Mouse (Mus musculus): ENCODE results near the gene Krt25. TPM values are rescaled to one million over a fixed set of nuclear protein-coding genes. Genes with fewer than 3 reads are reported as not detected.

Krt25 gene
- polyA plus RNA-seq (2015; fragmentation: Nextera tagmentation; extraction: Ambion mirVana) = not detected in 2 replicates

DNA sequence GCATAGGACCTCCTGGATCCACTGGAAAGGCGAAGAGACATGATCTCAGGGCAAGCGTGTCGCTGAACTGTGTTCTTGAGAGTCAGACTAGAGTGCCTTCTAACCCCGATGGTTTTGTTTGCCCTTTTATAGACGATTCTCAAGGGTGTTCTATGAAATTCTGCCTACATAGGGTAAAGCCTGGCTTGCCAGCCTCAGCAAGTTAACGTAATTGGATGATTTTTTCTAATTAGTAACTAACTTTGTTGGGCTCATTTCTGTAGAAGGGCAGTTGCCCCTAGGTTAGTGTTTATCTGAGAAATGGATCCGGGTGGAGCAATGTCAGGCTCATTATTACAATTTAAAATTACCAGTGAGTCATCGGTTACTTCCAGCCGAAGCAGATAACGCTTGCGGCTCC, at the start of gene Krt25:
Gene Krt25 (minus strand): TSS at position 101 of the 400 bp plus-strand sequence.
- no peak within 1 kb of the TSS for H3K4me2 ChIP-seq
- no peak within 1 kb of the TSS for H3K27ac ChIP-seq
- 86% methylated on average over 11 of the region's 11 CpGs for WGBS
- H3K27me3 ChIP-seq = no peaks in the 10 kb centered on the region
- H3K4me1 ChIP-seq = no peaks in the 10 kb centered on the region
- no peak within 1 kb of the TSS for H3K4me3 ChIP-seq
- no peak within 1 kb of the TSS for H3K9ac ChIP-seq
- no peaks in the 10 kb centered on the region for H3K9me3 ChIP-seq
- no peak for ATAC-seq (ENCODE audit: borderline replicate concordance, extremely low read depth, low FRiP score, low TSS enrichment)
- no peaks in the 10 kb centered on the region for H3K36me3 ChIP-seq

DNA sequence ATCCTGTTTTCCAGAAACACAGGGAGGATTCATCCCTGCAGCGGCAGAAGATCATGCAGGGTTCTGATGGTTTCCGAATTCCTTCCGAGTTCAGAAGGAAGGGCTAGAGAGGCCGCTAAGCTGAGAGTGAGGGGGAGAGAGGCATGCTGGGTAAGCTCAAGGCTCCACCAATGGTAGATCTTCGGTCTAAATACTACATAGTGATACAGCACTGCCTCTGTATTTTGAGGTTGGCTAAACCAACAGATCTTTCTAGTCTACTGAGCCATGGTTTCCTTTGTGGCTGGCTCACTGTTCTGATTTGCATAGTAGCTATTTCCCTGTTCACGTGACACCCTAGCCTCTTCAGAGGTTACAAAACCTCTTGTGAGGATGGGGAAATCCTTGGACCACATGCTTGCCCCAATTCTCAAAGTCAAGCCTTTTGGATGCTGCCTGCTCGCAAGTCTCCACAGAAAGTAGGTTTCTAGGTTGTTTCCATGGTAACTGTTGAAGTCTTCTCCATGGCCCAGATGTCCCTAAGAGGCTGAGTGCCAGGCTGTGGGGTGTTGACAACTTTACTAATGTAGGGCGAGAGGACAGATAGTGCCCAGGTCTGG, 47.2 kb upstream of the Krt25 start:
- Histone ChIP-seq H3K27ac (no peak overlapping the region), H3K27me3 (no peaks in the 10 kb centered on the region), H3K4me2 (no peak overlapping the region), H3K4me3 (no peak overlapping the region), H3K36me3 (no peaks in the 10 kb centered on the region), H3K4me1 (no peaks in the 10 kb centered on the region), H3K9ac (no peak overlapping the region), H3K9me3 (no peaks in the 10 kb centered on the region)
- 79% methylated on average over 8 of the region's 8 CpGs for WGBS
- ATAC-seq (ENCODE audit: borderline replicate concordance, extremely low read depth, low FRiP score, low TSS enrichment) = no peak

DNA sequence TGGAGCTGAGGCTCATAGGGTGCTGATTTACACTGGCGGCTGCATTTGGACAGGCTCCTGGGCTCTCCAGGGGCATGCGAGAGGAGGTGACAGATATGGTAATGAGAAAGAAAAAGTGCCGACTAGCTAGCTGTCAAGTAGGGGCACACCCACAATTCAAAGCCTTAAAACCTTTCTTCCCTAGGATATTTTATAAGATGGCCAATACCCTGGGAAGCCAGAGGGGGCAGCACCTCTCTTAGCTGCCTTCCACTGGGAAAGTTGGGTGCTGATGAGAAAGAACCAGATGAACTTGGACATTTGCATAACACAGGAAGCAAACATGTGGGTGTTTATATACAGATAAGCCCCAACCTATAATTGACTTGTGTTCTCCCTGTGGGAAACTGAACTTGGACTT, 46.5 kb upstream of the Krt25 start:
- H3K36me3 ChIP-seq = no peaks in the 10 kb centered on the region
- H3K9me3 ChIP-seq = no peaks in the 10 kb centered on the region
- no peak overlapping the region for H3K4me3 ChIP-seq
- ATAC-seq (ENCODE audit: borderline replicate concordance, extremely low read depth, low FRiP score, low TSS enrichment) = no peak
- no peak overlapping the region for H3K27ac ChIP-seq
- no peak overlapping the region for H3K9ac ChIP-seq
- H3K4me1 ChIP-seq = no peaks in the 10 kb centered on the region
- WGBS = 8% methylated on average over 3 of the region's 3 CpGs
- H3K27me3 ChIP-seq = no peaks in the 10 kb centered on the region
- H3K4me2 ChIP-seq = no peak overlapping the region

DNA sequence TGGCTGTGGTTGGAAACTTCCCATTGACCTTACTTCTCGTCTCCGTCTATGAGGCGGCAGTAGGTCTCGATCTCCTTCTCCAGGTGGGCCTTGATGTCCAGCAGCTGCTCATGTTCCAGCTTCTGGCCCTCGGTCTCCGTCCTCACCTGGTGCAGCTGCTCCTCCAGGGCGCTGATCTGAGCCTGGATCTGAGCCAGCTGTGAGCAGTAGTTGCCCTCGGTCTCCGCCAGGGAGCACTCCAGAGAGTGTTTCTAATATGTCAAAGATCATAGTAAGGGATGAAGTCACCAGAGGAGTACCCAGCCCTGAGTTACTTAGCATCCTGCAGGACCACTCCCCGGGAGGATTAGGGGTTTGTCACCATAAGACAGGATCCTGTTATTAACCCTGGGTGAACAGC, 44.0 kb upstream of the Krt25 start:
- Histone ChIP-seq H3K4me3 (no peak overlapping the region), H3K9ac (no peak overlapping the region), H3K4me1 (no peaks in the 10 kb centered on the region), H3K4me2 (no peak overlapping the region), H3K27me3 (no peaks in the 10 kb centered on the region), H3K36me3 (no peaks in the 10 kb centered on the region), H3K27ac (no peak overlapping the region), H3K9me3 (no peaks in the 10 kb centered on the region)
- no peak for ATAC-seq (ENCODE audit: borderline replicate concordance, extremely low read depth, low FRiP score, low TSS enrichment)
- 24% methylated on average over 10 of the region's 10 CpGs for WGBS

DNA sequence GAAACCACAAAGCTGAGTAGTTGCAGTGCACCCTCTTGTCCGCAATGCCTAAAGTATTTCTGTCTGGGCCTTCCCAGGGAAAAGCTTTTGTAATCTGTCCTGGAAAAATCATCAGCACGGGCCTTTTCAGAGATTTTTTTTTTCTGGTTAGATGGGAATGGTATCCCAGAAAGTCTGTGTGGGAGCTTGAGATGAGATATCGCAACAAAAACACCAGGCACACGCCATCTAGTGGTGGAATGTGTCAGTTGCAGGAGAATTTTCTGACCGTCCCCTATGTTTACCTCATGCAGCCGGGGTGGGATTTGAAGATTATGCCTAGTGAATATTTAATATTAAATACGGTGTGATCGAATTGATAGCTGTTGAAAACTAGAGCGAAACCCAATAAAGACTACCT, 41.7 kb upstream of the Krt25 start:
- no peak overlapping the region for H3K9ac ChIP-seq
- no peak overlapping the region for H3K27ac ChIP-seq
- no peaks in the 10 kb centered on the region for H3K4me1 ChIP-seq
- no peak for ATAC-seq (ENCODE audit: borderline replicate concordance, extremely low read depth, low FRiP score, low TSS enrichment)
- no peaks in the 10 kb centered on the region for H3K36me3 ChIP-seq
- H3K4me3 ChIP-seq = no peak overlapping the region
- H3K4me2 ChIP-seq = no peak overlapping the region
- no peaks in the 10 kb centered on the region for H3K27me3 ChIP-seq
- 20% methylated on average over 9 of the region's 9 CpGs for WGBS
- H3K9me3 ChIP-seq = no peaks in the 10 kb centered on the region

DNA sequence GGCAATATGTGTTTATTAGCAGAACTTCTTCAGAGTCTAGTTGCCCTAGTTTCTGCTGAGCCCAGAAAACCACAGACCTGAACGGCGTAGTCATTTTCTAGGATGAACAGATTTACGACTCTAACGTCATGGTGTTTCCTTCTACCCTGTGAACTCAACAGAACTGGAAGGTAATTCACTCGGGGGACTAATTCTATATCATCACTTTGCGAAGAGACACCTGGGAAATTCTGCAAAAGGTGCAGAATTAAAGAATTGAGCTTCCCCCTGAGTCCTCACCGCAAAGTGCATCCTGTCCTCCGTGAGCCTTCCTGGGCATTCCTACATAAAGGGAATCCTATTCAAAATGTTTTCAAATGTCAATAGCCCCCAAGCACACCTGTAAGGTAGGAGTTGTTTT, 38.7 kb upstream of the Krt25 start:
- Histone ChIP-seq H3K4me3 (no peak overlapping the region), H3K36me3 (no peaks in the 10 kb centered on the region), H3K9ac (no peak overlapping the region), H3K27me3 (no peaks in the 10 kb centered on the region), H3K9me3 (no peaks in the 10 kb centered on the region), H3K27ac (no peak overlapping the region), H3K4me1 (no peaks in the 10 kb centered on the region), H3K4me2 (no peak overlapping the region)
- ATAC-seq (ENCODE audit: borderline replicate concordance, extremely low read depth, low FRiP score, low TSS enrichment) = no peak
- WGBS = 86% methylated on average over 8 of the region's 8 CpGs

DNA sequence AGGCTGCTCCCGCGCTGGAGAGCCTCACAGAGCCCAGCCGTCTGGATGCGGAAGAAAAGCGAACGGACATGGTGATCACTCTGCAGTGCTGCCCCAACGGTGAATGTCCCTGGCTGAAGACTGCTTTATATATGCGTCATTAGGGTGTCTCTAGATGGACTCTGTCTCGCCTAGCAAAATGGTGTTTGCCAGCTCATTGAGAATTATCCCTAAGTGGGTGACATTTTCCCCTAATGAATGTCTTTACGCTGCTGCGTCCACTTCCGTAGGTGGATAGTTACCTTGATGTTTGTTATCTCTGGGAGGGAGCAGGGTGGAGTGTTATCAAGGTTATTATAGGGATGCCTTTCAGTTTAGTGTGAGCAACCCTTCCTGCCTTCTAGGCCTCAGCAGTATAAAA, 28.3 kb upstream of the Krt25 start, which contains the start of gene Krt27:
Gene Krt27 (minus strand): TSS at position 101 of the 400 bp plus-strand sequence.
- Histone ChIP-seq H3K4me3 (no peak within 1 kb of the TSS), H3K27me3 (0 out of 2 replicates have a peak, but pooled peaks cover 2% of the 10 kb centered on the region), H3K36me3 (no peaks in the 10 kb centered on the region), H3K4me2 (no peak within 1 kb of the TSS), H3K27ac (no peak within 1 kb of the TSS), H3K9ac (no peak within 1 kb of the TSS), H3K4me1 (no peaks in the 10 kb centered on the region), H3K9me3 (no peaks in the 10 kb centered on the region)
- 63% methylated on average over 12 of the region's 12 CpGs for WGBS
- ATAC-seq (ENCODE audit: borderline replicate concordance, extremely low read depth, low FRiP score, low TSS enrichment) = no peak

DNA sequence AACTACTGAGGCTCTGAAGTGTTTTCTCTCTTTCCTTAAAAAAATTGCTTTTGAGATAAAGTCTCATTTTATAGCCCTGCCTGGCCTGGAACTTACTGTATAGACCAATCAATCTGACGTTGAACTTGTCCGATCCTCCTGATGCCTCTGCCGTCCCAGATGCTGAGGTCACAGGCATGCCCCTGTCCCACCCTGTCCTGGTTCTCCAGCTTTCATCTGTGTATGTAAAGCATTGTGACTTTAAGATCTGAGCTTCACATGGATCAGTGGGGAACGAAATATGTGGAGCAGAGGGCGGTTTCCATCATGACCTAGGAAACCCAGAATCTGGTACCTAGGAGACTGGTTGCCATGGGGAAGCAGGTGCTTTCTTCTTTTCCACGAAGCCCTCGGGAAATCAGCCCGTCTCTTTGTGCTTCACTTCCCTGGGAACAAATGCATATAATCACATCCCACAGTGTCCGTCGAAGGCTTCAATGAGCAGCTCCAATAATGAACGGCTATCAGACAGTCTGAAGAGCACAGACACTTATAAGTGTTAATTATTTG, 16.6 kb upstream of the Krt25 start:
- H3K27me3 ChIP-seq = no peaks in the 10 kb centered on the region
- no peak overlapping the region for H3K4me2 ChIP-seq
- ATAC-seq (ENCODE audit: borderline replicate concordance, extremely low read depth, low FRiP score, low TSS enrichment) = no peak
- H3K9ac ChIP-seq = no peak overlapping the region
- H3K36me3 ChIP-seq = no peaks in the 10 kb centered on the region
- H3K27ac ChIP-seq = no peak overlapping the region
- no peaks in the 10 kb centered on the region for H3K9me3 ChIP-seq
- no peaks in the 10 kb centered on the region for H3K4me1 ChIP-seq
- WGBS = 76% methylated on average over 11 of the region's 11 CpGs
- no peak overlapping the region for H3K4me3 ChIP-seq

DNA sequence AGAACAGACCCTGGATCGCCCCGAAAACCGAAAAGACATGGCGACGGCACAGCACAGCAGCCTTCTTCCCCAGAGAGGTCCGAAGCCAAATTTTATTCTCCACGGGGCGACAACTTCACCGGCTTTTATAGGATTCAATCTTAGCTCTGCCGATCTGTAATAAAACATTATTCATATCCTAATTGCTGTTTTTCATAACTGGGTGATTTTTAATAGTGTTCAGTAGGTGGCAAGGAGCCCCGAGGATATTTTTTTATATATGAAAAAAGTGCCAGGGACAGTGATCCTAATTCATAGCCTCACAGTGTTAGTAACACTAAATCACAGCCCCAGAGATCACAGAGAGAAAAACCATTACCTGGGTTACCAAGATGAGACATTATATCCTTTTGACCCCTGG, 15.1 kb upstream of the Krt25 start, which contains the start of gene Krt26:
Gene Krt26 (minus strand): TSS at position 101 of the 400 bp plus-strand sequence.
- Histone ChIP-seq H3K4me1 (no peaks in the 10 kb centered on the region), H3K4me3 (no peak within 1 kb of the TSS), H3K27ac (no peak within 1 kb of the TSS), H3K9ac (no peak within 1 kb of the TSS), H3K27me3 (no peaks in the 10 kb centered on the region), H3K4me2 (no peak within 1 kb of the TSS), H3K36me3 (no peaks in the 10 kb centered on the region), H3K9me3 (no peaks in the 10 kb centered on the region)
- ATAC-seq (ENCODE audit: borderline replicate concordance, extremely low read depth, low FRiP score, low TSS enrichment) = no peak
- 89% methylated on average over 11 of the region's 11 CpGs for WGBS

DNA sequence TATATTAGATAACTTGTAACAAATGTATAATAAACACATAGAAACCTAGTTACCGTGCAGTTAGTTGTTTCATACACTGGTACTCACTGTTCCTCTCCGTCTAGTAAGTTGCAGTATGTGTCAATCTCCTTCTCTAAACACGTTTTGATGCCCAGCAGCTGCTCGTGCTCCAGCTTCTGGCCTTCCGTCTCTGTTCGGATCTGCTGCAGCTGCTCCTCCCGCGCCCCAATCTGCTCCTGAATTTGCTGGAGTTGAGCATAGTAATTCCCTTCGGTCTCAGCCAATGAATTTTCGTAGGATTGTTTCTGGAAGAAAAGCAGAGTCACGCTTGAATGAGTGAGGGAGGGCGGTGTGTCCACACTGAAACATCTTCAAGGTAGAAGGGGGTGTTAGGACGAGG, 10.7 kb upstream of the Krt25 start:
- ATAC-seq (ENCODE audit: borderline replicate concordance, extremely low read depth, low FRiP score, low TSS enrichment) = no peak
- 48% methylated on average over 13 of the region's 13 CpGs for WGBS

DNA sequence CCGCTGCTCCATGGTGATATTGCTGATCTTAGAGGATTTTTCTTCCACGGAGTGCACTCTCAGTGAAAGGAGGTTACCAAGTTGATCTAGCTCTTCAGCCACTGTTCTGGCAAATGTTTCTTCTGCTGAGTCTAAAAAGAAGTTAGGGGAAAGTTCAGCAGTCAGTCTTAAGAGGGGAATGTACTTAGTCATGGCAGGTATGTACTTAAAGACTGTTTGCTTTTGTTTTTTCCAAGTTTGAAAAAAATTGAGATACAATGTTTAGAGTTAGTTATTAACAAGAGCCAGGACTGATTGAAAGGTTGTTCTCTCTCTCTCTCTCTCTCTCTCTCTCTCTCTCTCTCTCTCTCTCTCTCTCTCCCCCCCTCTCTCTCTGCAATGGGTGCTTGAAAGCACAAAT, 6.9 kb upstream of the Krt25 start:
- Histone ChIP-seq H3K4me2 (no peak overlapping the region), H3K36me3 (no peaks in the 10 kb centered on the region), H3K9ac (no peak overlapping the region), H3K27ac (no peak overlapping the region), H3K27me3 (no peaks in the 10 kb centered on the region), H3K4me1 (no peaks in the 10 kb centered on the region), H3K9me3 (no peaks in the 10 kb centered on the region), H3K4me3 (no peak overlapping the region)
- ATAC-seq (ENCODE audit: borderline replicate concordance, extremely low read depth, low FRiP score, low TSS enrichment) = no peak
- 29% methylated on average over 2 of the region's 2 CpGs for WGBS

More for the DNA sequence above, 10.7 kb upstream of the Krt25 start:
- H3K27ac ChIP-seq = no peak overlapping the region
- H3K9ac ChIP-seq = no peak overlapping the region
- H3K36me3 ChIP-seq = no peaks in the 10 kb centered on the region
- H3K4me2 ChIP-seq = no peak overlapping the region
- no peaks in the 10 kb centered on the region for H3K9me3 ChIP-seq
- no peak overlapping the region for H3K4me3 ChIP-seq
- no peaks in the 10 kb centered on the region for H3K27me3 ChIP-seq
- H3K4me1 ChIP-seq = no peaks in the 10 kb centered on the region

DNA sequence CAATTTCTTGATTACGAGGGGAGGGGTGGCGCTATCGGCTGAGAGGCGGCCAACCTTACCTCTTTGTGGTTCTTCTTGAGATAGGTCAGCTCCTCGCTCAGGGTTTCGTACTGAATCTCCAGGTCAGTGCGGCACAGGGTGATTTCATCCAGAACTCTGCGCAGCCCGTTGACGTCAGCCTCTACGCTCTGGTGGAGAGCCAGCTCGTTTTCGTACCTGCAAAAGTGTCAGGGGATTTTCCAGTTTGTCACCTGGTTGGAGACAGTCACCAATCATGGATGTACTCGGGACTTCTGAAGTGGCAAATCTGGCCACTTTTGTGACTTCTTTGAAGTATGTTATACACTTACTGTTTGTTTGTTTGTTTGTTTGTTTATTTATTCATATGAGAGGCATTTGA, 1.7 kb downstream of the Krt25 start:
- Histone ChIP-seq H3K9me3 (no peaks in the 10 kb centered on the region), H3K4me1 (no peaks in the 10 kb centered on the region), H3K36me3 (no peaks in the 10 kb centered on the region), H3K27ac (no peak overlapping the region), H3K4me2 (no peak overlapping the region), H3K9ac (no peak overlapping the region), H3K4me3 (no peak overlapping the region), H3K27me3 (no peaks in the 10 kb centered on the region)
- 84% methylated on average over 14 of the region's 14 CpGs for WGBS
- no peak for ATAC-seq (ENCODE audit: borderline replicate concordance, extremely low read depth, low FRiP score, low TSS enrichment)
